Mouse (Mus musculus) hindbrain, embryonic 13.5 days (tissue): Measurements from ENCODE around the gene Rfx4. TPM values are rescaled to one million over a fixed set of nuclear protein-coding genes. Genes with fewer than 3 reads are reported as not detected.

Experiments
- ATAC-seq: fragments of 200-750 bp; cut with Nextera tagmentation; 2 replicates; pipeline ENCODE4 v1.8.0; 2017; ENCODE audit warnings: moderate TSS enrichment; ENCODE audit not compliant: low FRiP score
- H3K27ac ChIP-seq: fragments of 300-500 bp; sonication (generic); 2 replicates; pipeline ENCODE4 v1.5.1; 2015; ENCODE audit warnings: inconsistent platforms, mild to moderate bottlenecking, moderate library complexity
- H3K27me3 ChIP-seq: fragments of 300-500 bp; sonication (generic); 2 replicates; pipeline ENCODE4 v1.6.1; 2015; ENCODE audit warnings: mild to moderate bottlenecking, inconsistent platforms
- H3K36me3 ChIP-seq: fragments of 300-500 bp; sonication (generic); 2 replicates; pipeline ENCODE4 v1.6.1; 2015; ENCODE audit warnings: mild to moderate bottlenecking, inconsistent platforms
- H3K4me1 ChIP-seq: fragments of 300-500 bp; sonication (generic); replicated peaks from 2 replicates; pipeline ENCODE4 v1.6.1; 2015; ENCODE audit warnings: inconsistent platforms
- H3K4me2 ChIP-seq: fragments of 300-500 bp; sonication (generic); 2 replicates; pipeline ENCODE4 v1.6.1; 2015; ENCODE audit warnings: inconsistent platforms, mild to moderate bottlenecking, moderate library complexity
- H3K4me3 ChIP-seq: fragments of 300-500 bp; sonication (generic); 2 replicates; pipeline ENCODE4 v1.5.1; 2015; ENCODE audit warnings: mild to moderate bottlenecking, inconsistent platforms
- H3K9ac ChIP-seq: fragments of 300-500 bp; sonication (generic); 2 replicates; pipeline ENCODE4 v1.6.1; 2015; ENCODE audit warnings: mild to moderate bottlenecking, inconsistent platforms
- H3K9me3 ChIP-seq: fragments of 300-500 bp; sonication (generic); 2 replicates; pipeline ENCODE4 v1.6.1; 2016; ENCODE audit warnings: inconsistent platforms
- WGBS: fragments of 180-500 bp; shearing (Covaris S2); methylation state at CpG from one replicate; pipeline ENCODE4 v1.1.7; 2015; 5-methylcytosine and 5-hydroxymethylcytosine counted together
- polyA plus RNA-seq: library from polyadenylated mRNA; unstranded; fragments of >200 nt; fragmentation: Nextera tagmentation; extraction: Ambion mirVana; gene quantifications from 2 replicates; pipeline ENCODE4 v1.2.1, GENCODE M21; 2015

The Rfx4 gene
- polyA plus RNA-seq, 1 experiment from 2014 or later = 25.1 TPM

GRCm38 (mm10) chr10:84936832-84937515 lies 181.1 kb downstream of the Rfx4 start:
- Histone ChIP-seq H3K9me3 (no peaks in the 10 kb centered on the region), H3K36me3 (peaks cover 15% of the 10 kb centered on the region; the same call in 1 of the 2 replicates), H3K4me2 (no peak overlapping the region), H3K4me3 (no peak overlapping the region), H3K27ac (no peak overlapping the region), H3K9ac (no peak overlapping the region), H3K4me1 (peaks cover 9% of the 10 kb centered on the region; the same call in 1 of the 2 replicates), H3K27me3 (no peaks in the 10 kb centered on the region)
- ATAC-seq = no peak
- WGBS = 82% methylated on average over 4 of the region's 4 CpGs

GRCm38 (mm10) chr10:84938094-84938820 lies 182.4 kb downstream of the Rfx4 start:
- Histone ChIP-seq H3K4me1 (0 out of 2 replicates have a peak, but pooled peaks cover 4% of the 10 kb centered on the region), H3K9me3 (no peaks in the 10 kb centered on the region), H3K27me3 (no peaks in the 10 kb centered on the region), H3K4me2 (no peak overlapping the region), H3K9ac (no peak overlapping the region), H3K27ac (no peak overlapping the region), H3K36me3 (peaks cover 15% of the 10 kb centered on the region; the same call in 1 of the 2 replicates), H3K4me3 (no peak overlapping the region)
- no peak for ATAC-seq
- 80% methylated on average over 14 of the region's 14 CpGs for WGBS

- ATAC-seq = no peak
- H3K4me2 ChIP-seq = no peak overlapping the region
Observed at GRCm38 (mm10) chr10:84938886-84939285, 183.0 kb downstream of the Rfx4 start.

GRCm38 (mm10) chr10:84940356-84940755 lies 184.5 kb downstream of the Rfx4 start:
- H3K27me3 ChIP-seq = no peaks in the 10 kb centered on the region
- no peak for ATAC-seq
- H3K4me2 ChIP-seq = no peak overlapping the region
- no peak overlapping the region for H3K27ac ChIP-seq
- 76% methylated on average over 1 of the region's 1 CpGs for WGBS
- no peak overlapping the region for H3K4me3 ChIP-seq
- H3K36me3 ChIP-seq = peaks cover 15% of the 10 kb centered on the region; the same call in 1 of the 2 replicates
- H3K4me1 ChIP-seq = 0 out of 2 replicates have a peak, but pooled peaks cover 4% of the 10 kb centered on the region
- no peak overlapping the region for H3K9ac ChIP-seq
- no peaks in the 10 kb centered on the region for H3K9me3 ChIP-seq

More at GRCm38 (mm10) chr10:84938886-84939285, 183.0 kb downstream of the Rfx4 start:
- Histone ChIP-seq H3K27me3 (no peaks in the 10 kb centered on the region), H3K4me3 (no peak overlapping the region), H3K36me3 (peaks cover 15% of the 10 kb centered on the region; the same call in 1 of the 2 replicates), H3K4me1 (0 out of 2 replicates have a peak, but pooled peaks cover 4% of the 10 kb centered on the region), H3K9me3 (no peaks in the 10 kb centered on the region), H3K9ac (no peak overlapping the region), H3K27ac (no peak overlapping the region)
- 83% methylated on average over 5 of the region's 5 CpGs for WGBS

- Histone ChIP-seq H3K4me2 (no peak overlapping the region), H3K36me3 (peaks cover 29% of the 10 kb centered on the region), H3K27ac (no peak overlapping the region), H3K9ac (no peak overlapping the region), H3K27me3 (no peaks in the 10 kb centered on the region), H3K4me1 (0 out of 2 replicates have a peak, but pooled peaks cover 12% of the 10 kb centered on the region), H3K4me3 (no peak overlapping the region), H3K9me3 (no peaks in the 10 kb centered on the region)
- no peak for ATAC-seq
- 94% methylated on average over 3 of the region's 3 CpGs for WGBS
Observed at GRCm38 (mm10) chr10:84945692-84946091, 189.8 kb downstream of the Rfx4 start.

- Histone ChIP-seq H3K27ac (no peak overlapping the region), H3K4me3 (no peak overlapping the region), H3K36me3 (peaks cover 41% of the 10 kb centered on the region), H3K9me3 (no peaks in the 10 kb centered on the region), H3K27me3 (no peaks in the 10 kb centered on the region), H3K9ac (no peak overlapping the region), H3K4me2 (no peak overlapping the region), H3K4me1 (0 out of 2 replicates have a peak, but pooled peaks cover 12% of the 10 kb centered on the region)
- 77% methylated on average over 8 of the region's 8 CpGs for WGBS
- no peak for ATAC-seq
Observed at GRCm38 (mm10) chr10:84948970-84949683, 193.3 kb downstream of the Rfx4 start.

GRCm38 (mm10) chr10:84949684-84950010 lies 193.8 kb downstream of the Rfx4 start:
- H3K9me3 ChIP-seq = no peaks in the 10 kb centered on the region
- no peak for ATAC-seq
- no peak overlapping the region for H3K27ac ChIP-seq
- H3K4me3 ChIP-seq = no peak overlapping the region
- no peak overlapping the region for H3K9ac ChIP-seq
- no peaks in the 10 kb centered on the region for H3K27me3 ChIP-seq
- H3K36me3 ChIP-seq = peaks cover 41% of the 10 kb centered on the region
- 0 out of 2 replicates have a peak, but pooled peaks cover 12% of the 10 kb centered on the region for H3K4me1 ChIP-seq
- 84% methylated on average over 3 of the region's 3 CpGs for WGBS
- no peak overlapping the region for H3K4me2 ChIP-seq

- ATAC-seq = no peak
- Histone ChIP-seq H3K4me1 (0 out of 2 replicates have a peak, but pooled peaks cover 12% of the 10 kb centered on the region), H3K9me3 (no peaks in the 10 kb centered on the region), H3K27ac (no peak overlapping the region), H3K4me2 (no peak overlapping the region), H3K4me3 (no peak overlapping the region), H3K9ac (no peak overlapping the region), H3K27me3 (no peaks in the 10 kb centered on the region), H3K36me3 (peaks cover 41% of the 10 kb centered on the region)
- WGBS = 72% methylated on average over 4 of the region's 4 CpGs
Observed at GRCm38 (mm10) chr10:84950384-84950783, 194.5 kb downstream of the Rfx4 start.

GRCm38 (mm10) chr10:84954236-84954635 lies 198.4 kb downstream of the Rfx4 start:
- peaks cover 26% of the 10 kb centered on the region for H3K36me3 ChIP-seq
- WGBS = 95% methylated on average over 10 of the region's 10 CpGs
- no peak overlapping the region for H3K4me2 ChIP-seq
- no peak overlapping the region for H3K9ac ChIP-seq
- H3K4me1 ChIP-seq = peaks cover 15% of the 10 kb centered on the region; the same call in 1 of the 2 replicates
- no peak overlapping the region for H3K4me3 ChIP-seq
- H3K27ac ChIP-seq = no peak overlapping the region
- H3K27me3 ChIP-seq = no peaks in the 10 kb centered on the region
- ATAC-seq = no peak
- H3K9me3 ChIP-seq = no peaks in the 10 kb centered on the region

Other genes starting within 250 kb of the Rfx4 start
- gene Ckap4, start 222.0 kb upstream of the Rfx4 start, polyA plus RNA-seq = 56.4 and 59.9 TPM in 2 replicates
- 24.0 and 25.5 TPM in 2 replicates for gene Tcp11l2, start 179.4 kb upstream of the Rfx4 start, polyA plus RNA-seq
- gene Polr3b, start 133.8 kb upstream of the Rfx4 start, polyA plus RNA-seq = 15.8 and 18.7 TPM in 2 replicates
- gene Ric8b, start 161.6 kb downstream of the Rfx4 start, polyA plus RNA-seq = 49.6 and 49.9 TPM in 2 replicates